Mouse (Mus musculus) heart, postnatal 0 days (tissue): ENCODE measurements around the gene Snf8.

ENCODE experiments used
- CTCF ChIP-seq: IDR thresholded peaks from 2 replicates; pipeline ENCODE4 v1.5.1; 2016; ENCODE audit warnings: antibody characterized with exemption, control low read depth, low read depth
- EP300 ChIP-seq: IDR thresholded peaks from 2 replicates; pipeline ENCODE4 v1.6.1; 2016; ENCODE audit warnings: antibody characterized with exemption, low read depth

GRCm38 (mm10) chr11:96006367-96006851 lies 28.3 kb upstream of the Snf8 start:
- TF ChIP-seq CTCF (no peak), EP300 (no peak)
